Mouse (Mus musculus) myocyte (in vitro differentiated cells): ENCODE measurements at regions not wholly inside any gene's neighbourhood (a gene's known extent, or its start where the extent isn't known, plus 50 kb on each side); places are given as distances from the start of the nearest gene placed in this dataset.

Experiments used
- H3K27me3 ChIP-seq: one replicate; pipeline ENCODE4 v1.6.1; 2011; ENCODE audit not compliant: control insufficient read depth, insufficient read depth, insufficient read length
- H3K36me3 ChIP-seq: one replicate; pipeline ENCODE4 v1.6.1; 2011; ENCODE audit not compliant: control insufficient read depth, insufficient read depth
- H3K4me2 ChIP-seq: one replicate; pipeline ENCODE4 v1.6.1; 2011; ENCODE audit warnings: low read depth, control low read depth
- H3K4me3 ChIP-seq: one replicate; pipeline ENCODE4 v1.5.1; 2011; ENCODE audit warnings: mild to moderate bottlenecking, control low read depth, moderate library complexity
- H3K79me2 ChIP-seq: one replicate; pipeline ENCODE4 v1.6.1; 2011; ENCODE audit not compliant: control insufficient read depth, insufficient read depth
- H3ac ChIP-seq: one replicate; pipeline ENCODE4 v1.6.1; 2011; ENCODE audit not compliant: control insufficient read depth, insufficient read length
- CEBPB ChIP-seq: IDR thresholded peaks from 2 replicates; pipeline ENCODE4 v1.6.1; 2011; ENCODE audit warnings: mild to moderate bottlenecking, moderate library complexity; ENCODE audit not compliant: poor library complexity, insufficient read depth, severe bottlenecking
- E2F4 ChIP-seq: IDR thresholded peaks from one replicate; pipeline ENCODE4 v1.6.1; 2011; ENCODE audit warnings: mild to moderate bottlenecking, control low read depth, moderate library complexity; ENCODE audit not compliant: insufficient read depth
- MAX ChIP-seq: IDR thresholded peaks from one replicate; pipeline ENCODE4 v1.6.1; 2011; ENCODE audit warnings: low read depth, mild to moderate bottlenecking, control low read depth
- MYOD1 ChIP-seq, 3 experiments: IDR thresholded peaks; one replicate each; pipeline ENCODE4 v1.6.1; 2011; ENCODE audit warnings: control low read depth in 2 of 3, low read depth in 2 of 3, mild to moderate bottlenecking in 2 of 3, moderate library complexity in 1 of 3; ENCODE audit not compliant: insufficient read length in 2 of 3, control insufficient read depth in 1 of 3
- MYOG ChIP-seq, 3 experiments: IDR thresholded peaks; one replicate each; pipeline ENCODE4 v1.6.1; 2011; ENCODE audit warnings: control low read depth in 2 of 3, low read depth in 2 of 3, mild to moderate bottlenecking in 2 of 3; ENCODE audit not compliant: insufficient read length in 2 of 3, control insufficient read depth in 1 of 3, insufficient read depth in 1 of 3
- POLR2A ChIP-seq: IDR thresholded peaks from one replicate; pipeline ENCODE4 v1.6.1; 2011; ENCODE audit warnings: low read depth, mild to moderate bottlenecking, control low read depth, moderate library complexity; ENCODE audit not compliant: insufficient read length
- POLR2AphosphoS2 ChIP-seq: IDR thresholded peaks from one replicate; pipeline ENCODE4 v1.6.1; 2011; ENCODE audit warnings: low read depth, control low read depth; ENCODE audit not compliant: insufficient read length
- REST ChIP-seq: IDR thresholded peaks from one replicate; pipeline ENCODE4 v1.6.1; 2011; ENCODE audit warnings: mild to moderate bottlenecking, control low read depth, moderate library complexity; ENCODE audit not compliant: insufficient read depth, insufficient read length
- SRF ChIP-seq: IDR thresholded peaks from one replicate; pipeline ENCODE4 v1.6.1; 2011; ENCODE audit warnings: low read depth; ENCODE audit not compliant: control insufficient read depth, insufficient read length
- TCF12 ChIP-seq: IDR thresholded peaks from one replicate; pipeline ENCODE4 v1.6.1; 2011; ENCODE audit warnings: mild to moderate bottlenecking, control low read depth; ENCODE audit not compliant: poor library complexity, insufficient read depth, severe bottlenecking
- TCF3 ChIP-seq: IDR thresholded peaks from one replicate; pipeline ENCODE4 v1.6.1; 2011; ENCODE audit warnings: low read depth, control low read depth; ENCODE audit not compliant: insufficient read length
- USF1 ChIP-seq: IDR thresholded peaks from one replicate; pipeline ENCODE4 v1.6.1; 2011; ENCODE audit warnings: low read depth, mild to moderate bottlenecking, control low read depth, moderate library complexity

- Histone ChIP-seq H3K4me3 (no peak overlapping the region), H3K27me3 (no peaks in the 10 kb centered on the region), H3K4me2 (no peak overlapping the region), H3ac (no peak overlapping the region), H3K79me2 (no peaks in the 10 kb centered on the region), H3K36me3 (no peaks in the 10 kb centered on the region)
- TF ChIP-seq POLR2AphosphoS2: no peak
- TF ChIP-seq E2F4: no peak
- no peak for TF ChIP-seq MAX
- TF ChIP-seq CEBPB: no peak
- no peak for TF ChIP-seq MYOG (IDR thresholded peaks at IDR 0.05; ENCODE audit: control insufficient read depth in 1 of 3, insufficient read depth in 1 of 3, insufficient read length in 2 of 3, low read depth in 2 of 3)
- TF ChIP-seq USF1: no peak
These were observed 165.8 kb upstream of the Cxadr start for GRCm38 (mm10) chr16:78135501-78135900.

DNA sequence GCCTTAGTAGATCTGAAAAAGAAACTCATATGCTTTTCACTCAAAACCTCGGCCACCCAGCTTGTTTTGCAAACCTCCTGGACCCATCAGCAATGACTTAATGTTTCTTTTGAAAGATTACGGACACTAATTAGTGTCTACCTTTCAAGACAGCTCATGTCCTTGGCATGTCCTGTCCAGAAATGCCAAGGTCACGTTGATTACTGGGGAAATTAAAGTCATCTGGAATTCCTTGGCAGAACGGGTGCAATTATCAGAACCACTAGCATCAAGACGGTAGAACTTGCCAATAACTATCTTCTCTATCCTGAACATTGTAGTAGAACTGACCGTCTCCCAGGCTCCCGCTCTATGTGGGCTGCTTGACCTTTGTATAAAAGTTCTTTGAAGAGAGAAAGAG is 166.8 kb upstream of the Cxadr start:
- TF ChIP-seq USF1: no peak
- TF ChIP-seq POLR2AphosphoS2: no peak
- no peak for TF ChIP-seq CEBPB
- TF ChIP-seq MAX: no peak
- no peak for TF ChIP-seq TCF12
- no peak for TF ChIP-seq E2F4
- TF ChIP-seq REST: no peak
- TF ChIP-seq POLR2A: no peak
- Histone ChIP-seq H3K4me2 (no peak overlapping the region), H3K79me2 (no peaks in the 10 kb centered on the region), H3ac (no peak overlapping the region), H3K27me3 (no peaks in the 10 kb centered on the region), H3K4me3 (no peak overlapping the region), H3K36me3 (no peaks in the 10 kb centered on the region)

- Histone ChIP-seq H3ac (no peak overlapping the region), H3K36me3 (no peaks in the 10 kb centered on the region), H3K27me3 (no peaks in the 10 kb centered on the region), H3K4me3 (no peak overlapping the region), H3K79me2 (no peaks in the 10 kb centered on the region), H3K4me2 (no peak overlapping the region)
- no peak for TF ChIP-seq SRF
- no peak for TF ChIP-seq MYOD1 (IDR thresholded peaks at IDR 0.05; ENCODE audit: control insufficient read depth in 1 of 3, insufficient read length in 2 of 3, low read depth in 2 of 3)
- no peak for TF ChIP-seq E2F4
- TF ChIP-seq POLR2AphosphoS2: no peak
- TF ChIP-seq POLR2A: no peak
- TF ChIP-seq CEBPB: no peak
- no peak for TF ChIP-seq TCF12
- no peak for TF ChIP-seq USF1
- TF ChIP-seq TCF3: no peak
- no peak for TF ChIP-seq REST
- no peak for TF ChIP-seq MYOG (IDR thresholded peaks at IDR 0.05; ENCODE audit: control insufficient read depth in 1 of 3, insufficient read depth in 1 of 3, insufficient read length in 2 of 3, low read depth in 2 of 3)
- no peak for TF ChIP-seq MAX
These were observed 179.6 kb upstream of the Cxadr start for GRCm38 (mm10) chr16:78121668-78122067.

DNA sequence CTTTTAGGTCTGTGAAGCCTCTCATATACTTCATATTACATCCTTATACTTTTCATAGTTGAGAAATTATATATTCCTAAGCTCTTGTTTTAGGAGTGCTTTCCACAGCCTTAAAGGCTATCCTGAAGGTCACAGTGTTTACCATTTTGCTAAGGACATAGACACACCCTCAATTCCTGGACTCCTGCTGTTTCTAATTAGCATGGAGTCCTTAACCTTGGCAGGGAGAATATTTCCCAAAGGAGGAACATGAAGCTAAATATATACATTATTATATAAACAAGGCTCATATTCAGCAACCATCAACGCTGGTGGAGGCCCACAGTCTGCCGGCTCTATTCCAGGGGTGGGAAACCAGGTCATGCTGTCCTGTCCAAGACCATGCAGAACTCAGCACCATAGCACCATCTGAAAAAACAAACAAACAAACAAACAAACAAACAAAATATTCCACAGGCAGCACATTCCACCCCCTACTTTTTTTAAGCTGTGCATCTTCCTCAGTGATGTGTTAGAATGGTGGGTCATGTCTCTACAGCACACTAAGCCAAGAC is 180.9 kb upstream of the Cxadr start:
- TF ChIP-seq USF1: no peak
- no peak for TF ChIP-seq MAX
- TF ChIP-seq MYOG (IDR thresholded peaks at IDR 0.05; ENCODE audit: control insufficient read depth in 1 of 3, insufficient read depth in 1 of 3, insufficient read length in 2 of 3, low read depth in 2 of 3): no peak
- TF ChIP-seq MYOD1 (IDR thresholded peaks at IDR 0.05; ENCODE audit: control insufficient read depth in 1 of 3, insufficient read length in 2 of 3, low read depth in 2 of 3): no peak
- TF ChIP-seq POLR2AphosphoS2: no peak
- no peak for TF ChIP-seq CEBPB
- Histone ChIP-seq H3K27me3 (no peaks in the 10 kb centered on the region), H3ac (no peak overlapping the region), H3K4me3 (no peak overlapping the region), H3K4me2 (no peak overlapping the region), H3K79me2 (no peaks in the 10 kb centered on the region), H3K36me3 (no peaks in the 10 kb centered on the region)

DNA sequence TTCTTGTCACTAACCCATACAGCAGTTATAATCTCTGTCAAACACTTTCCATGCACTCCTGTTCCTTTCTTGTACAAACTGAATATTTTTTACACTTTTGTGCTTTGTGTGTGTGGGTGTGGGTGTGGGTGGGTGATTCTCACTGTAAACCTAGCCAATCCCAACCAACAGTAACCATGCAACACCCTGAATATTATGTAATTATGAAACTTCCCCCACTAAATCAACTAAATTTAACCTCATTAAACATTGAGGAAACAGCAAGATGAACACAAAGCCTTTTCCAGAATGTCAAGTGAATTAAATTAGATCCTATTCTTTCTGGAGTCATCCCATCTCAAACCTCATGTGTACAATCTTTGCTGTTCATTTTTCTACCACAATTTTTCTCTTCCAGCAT is 197.0 kb upstream of the Cxadr start:
- H3ac ChIP-seq: no peak overlapping the region
- H3K4me2 ChIP-seq: no peak overlapping the region
- no peak overlapping the region for H3K4me3 ChIP-seq

More for the DNA sequence above, 197.0 kb upstream of the Cxadr start:
- TF ChIP-seq MAX (no peak), E2F4 (no peak), TCF3 (no peak)
- Histone ChIP-seq H3K79me2 (no peaks in the 10 kb centered on the region), H3K27me3 (no peaks in the 10 kb centered on the region), H3K36me3 (no peaks in the 10 kb centered on the region)
